Mouse (Mus musculus) monocyte, adult 2 months (primary cell): ENCODE results near the gene Actl10.

Experiments used
- DNase-seq, 2 experiments: peaks; one replicate each; pipeline ENCODE4 v3.0.0; 2022; ENCODE audit warnings: low spot score in 2 of 2, low read depth in 1 of 2

Actl10 gene

GRCm38 (mm10) chr2:154551476-154551875 lies at the start of gene Actl10:
TSS of gene Actl10 (plus strand) at chr2:154551776.
- DNase-seq: no peak

GRCm38 (mm10) chr2:154507076-154507475 lies 44.5 kb upstream of the Actl10 start:
- DNase-seq: no peak

- no peak for DNase-seq
Observed at GRCm38 (mm10) chr2:154507566-154508283, 43.9 kb upstream of the Actl10 start.

GRCm38 (mm10) chr2:154508450-154508849 lies 43.1 kb upstream of the Actl10 start:
- DNase-seq: no peak

- no peak for DNase-seq
Observed at GRCm38 (mm10) chr2:154510141-154510540, 41.4 kb upstream of the Actl10 start.

- DNase-seq: no peak
Observed at GRCm38 (mm10) chr2:154516944-154517343, 34.6 kb upstream of the Actl10 start.

GRCm38 (mm10) chr2:154517424-154517823 lies 34.2 kb upstream of the Actl10 start:
- no peak for DNase-seq

- DNase-seq: no peak
Observed at GRCm38 (mm10) chr2:154521449-154521848, 30.1 kb upstream of the Actl10 start.

GRCm38 (mm10) chr2:154522334-154522733 lies 29.2 kb upstream of the Actl10 start:
- DNase-seq: no peak

- DNase-seq: no peak
Observed at GRCm38 (mm10) chr2:154525285-154525684, 26.3 kb upstream of the Actl10 start.

GRCm38 (mm10) chr2:154526531-154526930 lies 25.0 kb upstream of the Actl10 start:
- DNase-seq: no peak

- no peak for DNase-seq
Observed at GRCm38 (mm10) chr2:154532888-154533287, 18.7 kb upstream of the Actl10 start.

GRCm38 (mm10) chr2:154534704-154535270 lies 16.8 kb upstream of the Actl10 start:
- DNase-seq: no peak

GRCm38 (mm10) chr2:154538310-154538709 lies 13.3 kb upstream of the Actl10 start:
- no peak for DNase-seq

- DNase-seq: no peak
Observed at GRCm38 (mm10) chr2:154538710-154539109, 12.9 kb upstream of the Actl10 start.

- DNase-seq: no peak
Observed at GRCm38 (mm10) chr2:154539720-154540119, 11.9 kb upstream of the Actl10 start.

GRCm38 (mm10) chr2:154541630-154542029 lies 9.9 kb upstream of the Actl10 start:
- no peak for DNase-seq

- DNase-seq: no peak
Observed at GRCm38 (mm10) chr2:154543567-154544347, 7.8 kb upstream of the Actl10 start.

GRCm38 (mm10) chr2:154546711-154547110 lies 4.9 kb upstream of the Actl10 start, which contains the start of gene 1700003F12Rik:
TSS of gene 1700003F12Rik (plus strand) at chr2:154547085.
- no peak for DNase-seq

GRCm38 (mm10) chr2:154548688-154549087 lies 2.9 kb upstream of the Actl10 start:
- DNase-seq: no peak

- DNase-seq: no peak
Observed at GRCm38 (mm10) chr2:154549127-154549885, 2.3 kb upstream of the Actl10 start.
